Comparison of ENCODE assay signal across 8 mouse cellular contexts in the genomic region with DNA sequence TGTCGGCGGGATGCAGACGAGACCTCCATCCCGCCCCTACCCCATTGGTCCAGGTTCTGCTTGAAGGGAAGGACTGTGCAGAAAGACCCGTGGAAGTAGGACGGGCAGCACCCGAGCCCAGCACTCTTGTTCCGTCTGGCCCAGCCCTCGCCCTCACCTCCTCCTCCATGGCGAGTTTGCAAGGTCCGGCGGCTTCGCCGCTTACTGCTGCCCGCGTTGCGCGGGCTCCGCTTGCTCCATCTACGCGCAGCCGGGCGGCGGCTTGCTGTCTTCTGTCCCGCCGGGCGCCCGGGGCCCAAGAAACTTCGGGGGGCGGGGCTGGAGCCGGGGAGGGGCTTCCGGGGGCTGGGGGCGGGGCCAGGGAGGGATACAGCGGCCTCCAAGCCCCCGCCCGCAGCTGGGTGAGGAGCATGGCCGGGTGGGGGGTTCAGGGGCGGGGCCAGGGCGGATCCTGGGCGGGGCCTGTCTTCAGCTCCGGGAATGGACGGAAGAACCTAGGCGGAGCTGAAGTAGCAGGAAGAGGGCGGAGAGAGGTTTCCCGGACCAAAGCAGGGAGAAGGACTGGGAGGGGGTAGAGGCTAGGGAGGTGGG. TPM values are rescaled to one million over a fixed set of nuclear protein-coding genes. Genes with fewer than 3 reads are reported as not detected.
DNase-seq lines count a peak whose midpoint lies in the region; ATAC-seq lines count a peak whose summit lies in the region.

A gene (minus strand): TSS at position 260 of the 591 bp plus-strand sequence.

- peak within 1 kb of the TSS; percentile 61 for H3K4me3 ChIP-seq in hindbrain, embryonic 12.5 days

- DNase-seq in NIH3T3 (ENCODE audit: low read depth): peak; percentile 95
- peak; percentile 77 for DNase-seq in cerebellum, adult 9-11 months
- peak; percentile 84 for DNase-seq in frontal cortex, postnatal 10 days (ENCODE audit: low spot score in 2 of 2)
- peak; percentile 80 to 82 for DNase-seq in layer of hippocampus, postnatal 36 days
- peak; percentile 94 for DNase-seq in lung, postnatal 36 days
- DNase-seq in retina, postnatal 1 day: peak; percentile 98
- DNase-seq in urinary bladder, adult 18-20 months (ENCODE audit: low spot score in 2 of 2): peak; percentile 77 to 89

- H3K9ac ChIP-seq in hindbrain, embryonic 12.5 days: peak within 1 kb of the TSS; percentile 72

- 1% methylated on average over 41 of the region's 45 CpGs for WGBS in hindbrain, embryonic 12.5 days

- ATAC-seq in hindbrain, embryonic 12.5 days (ENCODE audit: low FRiP score): peak; percentile 96

- peaks cover 36% of the 10 kb centered on the region for H3K4me1 ChIP-seq in hindbrain, embryonic 12.5 days

- no peaks in the 10 kb centered on the region for H3K27me3 ChIP-seq in hindbrain, embryonic 12.5 days

- no peaks in the 10 kb centered on the region for H3K9me3 ChIP-seq in hindbrain, embryonic 12.5 days (replicated peaks)

- H3K27ac ChIP-seq in hindbrain, embryonic 12.5 days: peak within 1 kb of the TSS; percentile 78

- peak within 1 kb of the TSS; percentile 58 for H3K4me2 ChIP-seq in hindbrain, embryonic 12.5 days (replicated peaks)

- H3K36me3 ChIP-seq in hindbrain, embryonic 12.5 days: no peaks in the 10 kb centered on the region

RNA-seq across cellular contexts. Expression of the gene that starts here (rescaled TPM):
- 12.4 and 14.1 TPM in 2 replicates for polyA plus RNA-seq in hindbrain, embryonic 12.5 days (2016; fragmentation: Nextera tagmentation; extraction: Ambion mirVana)
- total RNA-seq in layer of hippocampus, postnatal 36 days (2021): 10 to 100 TPM in 1 of 2 experiments, 1 to 10 TPM in 1; 9.8 to 10.9 TPM

Comparison
In these comparisons a context has a peak if more than half of its experiments do, and no peak if none do; other contexts are left out.
1. Peak in every context shown above with its lines: DNase-seq, ATAC-seq, H3K4me3 ChIP-seq and H3K27ac ChIP-seq.